Mouse (Mus musculus): Measurements from ENCODE around the gene Fam227a. TPM values are rescaled to one million over a fixed set of nuclear protein-coding genes. Genes with fewer than 3 reads are reported as not detected.

Fam227a gene
- total RNA-seq, 2 experiments from 2014 or later = 0.20 to 1.2 TPM

GRCm38 (mm10) chr15:79617135-79617534, 41.6 kb downstream of the Fam227a start:
- no peak for ATAC-seq (ENCODE audit: poor library complexity, severe bottlenecking)

- no peak for ATAC-seq (ENCODE audit: poor library complexity, severe bottlenecking)
These were observed 42.0 kb downstream of the Fam227a start for GRCm38 (mm10) chr15:79616729-79617128.

GRCm38 (mm10) chr15:79615501-79615900, 43.3 kb downstream of the Fam227a start:
- ATAC-seq (ENCODE audit: poor library complexity, severe bottlenecking) = no peak

GRCm38 (mm10) chr15:79609226-79609625, 49.5 kb downstream of the Fam227a start:
- ATAC-seq (ENCODE audit: poor library complexity, severe bottlenecking) = no peak

DNA sequence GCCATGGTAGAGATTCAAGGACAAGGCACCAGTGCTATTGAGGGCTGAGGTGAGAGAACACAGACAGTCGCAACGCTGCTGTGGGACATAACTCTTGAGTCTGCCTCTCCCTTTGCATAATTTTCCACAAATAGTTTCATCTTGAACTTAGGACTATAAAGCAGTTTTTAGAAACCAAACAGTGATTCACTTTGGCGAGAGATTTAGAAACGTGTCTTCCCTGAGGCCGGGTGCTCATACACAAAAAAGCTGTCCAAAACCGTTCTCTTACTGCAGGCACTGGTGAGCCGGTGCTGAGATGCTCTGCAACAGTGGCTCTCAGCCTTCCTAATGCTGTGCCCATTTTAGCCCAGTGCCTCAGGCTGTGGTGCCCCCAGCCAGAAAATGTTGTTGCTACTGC, 50.5 kb downstream of the Fam227a start:
- ATAC-seq (ENCODE audit: poor library complexity, severe bottlenecking) = no peak

- ATAC-seq (ENCODE audit: poor library complexity, severe bottlenecking) = no peak
These were observed 51.0 kb downstream of the Fam227a start for GRCm38 (mm10) chr15:79607757-79608156.

GRCm38 (mm10) chr15:79606161-79606560, 52.6 kb downstream of the Fam227a start:
- ATAC-seq (ENCODE audit: poor library complexity, severe bottlenecking) = no peak

DNA sequence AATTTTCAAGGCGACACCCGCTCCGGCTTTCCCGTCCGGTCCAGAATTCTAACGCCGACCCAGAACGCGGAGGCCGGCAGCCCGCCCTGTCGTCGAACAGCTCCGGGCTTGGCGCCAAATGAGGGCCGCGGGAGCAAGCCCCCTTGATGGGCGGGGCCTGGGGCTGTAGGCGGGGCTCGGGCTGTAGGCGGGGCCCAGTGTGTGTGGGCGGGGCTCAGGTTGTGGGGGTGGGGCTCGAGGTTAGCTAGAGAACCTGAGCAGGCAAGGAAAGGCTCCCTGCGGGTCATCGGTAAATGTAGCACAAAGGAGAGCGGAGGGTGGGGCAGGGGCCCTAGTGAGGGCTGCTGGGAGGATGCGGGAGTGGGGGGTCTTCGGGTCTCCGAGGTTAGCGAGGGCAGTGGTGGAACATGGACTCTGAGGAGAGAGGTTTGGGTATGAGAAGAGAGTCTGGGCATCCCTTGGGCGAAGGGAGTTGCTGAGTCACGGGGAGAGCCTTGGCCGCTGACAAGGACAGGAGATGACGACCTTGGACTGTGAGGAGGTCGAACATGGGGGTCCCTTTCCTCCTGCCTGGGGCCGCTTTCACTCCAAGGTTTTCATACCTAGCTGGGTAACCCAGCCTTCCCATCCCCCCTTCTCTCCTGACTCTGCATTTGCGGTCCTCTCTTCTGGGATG, 53.6 kb downstream of the Fam227a start, which contains the start of gene Dmc1:
Gene Dmc1, minus strand, starts transcription at position 120 of the 676 bp plus-strand sequence.
- peak; percentile 68 for ATAC-seq (ENCODE audit: poor library complexity, severe bottlenecking)

DNA sequence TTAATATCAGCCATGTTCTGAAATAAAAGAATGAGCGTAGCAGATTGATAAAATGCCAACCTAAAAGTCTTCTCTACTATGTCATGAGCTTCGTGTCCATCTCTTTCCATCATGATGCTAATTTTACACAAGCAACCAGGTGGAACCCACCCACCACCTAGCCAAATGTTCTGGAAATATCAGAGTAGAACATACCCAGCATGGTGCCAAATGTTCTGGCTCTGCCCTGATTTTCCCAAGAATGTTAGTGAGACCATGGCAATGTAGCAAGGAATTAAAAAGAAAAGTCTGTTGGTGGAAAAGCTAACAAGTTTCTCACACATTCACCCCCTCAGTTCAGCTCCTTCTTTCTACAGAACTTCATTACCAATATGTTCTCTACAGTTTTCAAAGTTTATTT, 58.6 kb downstream of the Fam227a start:
- no peak for ATAC-seq (ENCODE audit: poor library complexity, severe bottlenecking)

DNA sequence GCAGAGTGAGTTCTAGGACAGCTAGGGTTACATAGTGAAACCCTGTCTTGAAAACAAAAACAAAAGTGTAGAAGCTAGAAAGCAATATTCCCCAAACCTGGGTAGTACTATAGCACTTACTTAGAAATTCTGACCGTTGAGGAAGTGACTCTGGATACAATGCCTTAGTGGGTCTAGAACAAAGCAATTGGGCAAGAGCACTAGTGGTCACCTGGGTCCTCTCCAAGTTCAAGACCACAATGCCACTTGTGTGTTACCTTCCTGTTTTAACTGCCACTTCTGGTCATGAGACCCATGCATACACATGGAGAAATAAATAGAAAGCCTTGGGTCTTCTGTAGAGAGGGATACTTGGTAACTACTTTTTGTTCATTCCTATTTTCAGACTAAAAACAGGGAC, 60.0 kb downstream of the Fam227a start:
- no peak for ATAC-seq (ENCODE audit: poor library complexity, severe bottlenecking)

DNA sequence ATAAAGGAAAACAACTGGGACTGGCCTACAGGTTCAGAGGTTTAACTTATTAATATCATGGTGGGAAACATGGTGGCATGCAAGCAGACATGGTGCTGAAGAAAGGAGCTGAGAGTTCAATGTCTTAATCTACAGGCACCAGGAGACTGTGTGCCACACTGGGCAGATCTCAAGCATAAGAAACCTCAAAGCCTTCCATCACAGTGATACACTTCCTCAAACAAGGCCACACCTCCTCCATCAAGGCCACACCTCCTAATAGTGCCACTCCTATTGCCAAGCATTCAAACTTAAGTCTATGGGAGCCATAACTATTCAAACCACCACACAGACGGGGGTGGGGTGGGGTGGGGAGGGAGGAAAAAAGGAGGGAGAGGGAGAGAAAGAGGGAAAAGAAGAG, 77.2 kb downstream of the Fam227a start:
- no peak for ATAC-seq (ENCODE audit: poor library complexity, severe bottlenecking)

DNA sequence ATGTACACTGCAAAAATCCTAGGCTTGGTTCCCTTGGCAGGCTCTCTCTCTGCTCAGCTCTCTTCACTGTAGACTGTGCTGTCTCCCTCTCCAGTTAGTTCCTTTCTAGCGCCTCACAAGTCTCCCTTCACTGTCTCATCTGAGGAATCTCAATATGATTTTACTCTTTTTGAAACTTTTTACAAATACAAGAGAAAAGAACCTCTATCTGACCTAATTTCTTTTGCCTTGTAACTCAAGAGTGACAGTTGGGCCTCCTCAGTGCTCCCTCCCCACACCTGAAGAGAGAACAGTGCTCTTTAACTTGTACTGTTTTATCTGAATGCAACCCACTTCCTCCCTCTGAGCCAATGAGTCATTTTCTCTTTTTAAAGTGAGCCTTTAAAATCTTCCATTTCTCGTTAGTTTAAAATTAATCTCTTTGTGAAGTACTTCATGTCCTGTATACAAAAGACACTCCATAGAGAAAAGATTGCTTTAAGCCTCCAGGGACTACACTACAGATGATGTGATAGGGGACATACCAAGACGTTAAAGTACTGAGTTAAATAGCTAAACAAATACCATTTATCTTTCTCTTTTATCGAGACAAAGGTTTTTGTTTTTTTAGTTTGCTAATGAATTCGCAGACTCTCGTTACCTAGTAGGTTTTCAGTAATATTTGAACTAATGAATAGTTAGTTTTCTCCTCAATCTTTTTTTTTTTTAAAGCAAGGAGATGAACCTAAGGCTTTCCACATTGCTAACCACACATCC, 80.9 kb downstream of the Fam227a start:
- ATAC-seq (ENCODE audit: poor library complexity, severe bottlenecking) = no peak

GRCm38 (mm10) chr15:79576947-79577346, 81.8 kb downstream of the Fam227a start:
- no peak for ATAC-seq (ENCODE audit: poor library complexity, severe bottlenecking)

- ATAC-seq (ENCODE audit: poor library complexity, severe bottlenecking) = no peak
These were observed 83.1 kb downstream of the Fam227a start for GRCm38 (mm10) chr15:79575543-79576222.

DNA sequence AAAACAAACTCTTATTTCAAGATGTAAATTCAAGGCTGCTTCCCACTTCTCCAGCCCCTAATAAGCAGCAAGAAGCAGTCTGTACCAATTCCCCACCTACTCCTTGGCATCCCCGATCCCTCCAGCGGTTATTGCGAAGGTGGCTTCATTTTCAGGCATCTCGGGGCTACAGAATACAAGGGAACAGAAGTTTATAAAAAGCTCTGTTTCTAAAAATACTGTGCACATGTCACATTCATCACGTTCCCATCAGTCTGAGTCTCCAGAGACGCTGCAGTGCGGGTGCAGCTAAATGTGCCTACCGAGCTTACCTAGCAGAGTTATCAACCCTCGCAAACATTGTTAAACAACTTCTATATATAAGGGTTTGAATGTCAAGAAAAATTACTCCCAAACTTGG, 96.3 kb downstream of the Fam227a start:
- ATAC-seq (ENCODE audit: poor library complexity, severe bottlenecking) = no peak

DNA sequence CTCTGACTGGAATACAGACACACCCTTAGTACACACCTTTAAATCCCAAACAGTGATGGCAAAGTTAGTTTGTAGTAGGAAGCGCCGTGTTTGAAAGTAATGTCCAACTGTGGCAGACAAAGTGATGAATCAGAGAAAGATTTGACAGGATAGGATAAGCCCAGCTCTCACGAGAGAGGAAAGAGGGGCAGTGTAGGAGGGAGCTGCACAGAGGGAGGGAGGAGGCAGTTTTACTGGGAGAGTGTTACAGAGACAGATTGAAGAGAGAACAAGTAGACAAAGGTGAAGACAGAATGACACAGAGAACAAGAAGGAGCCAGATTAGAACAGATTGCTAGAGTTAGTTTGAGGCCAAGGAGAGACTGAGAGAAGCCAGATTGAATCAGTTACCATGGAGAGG, 99.1 kb downstream of the Fam227a start:
- ATAC-seq (ENCODE audit: poor library complexity, severe bottlenecking) = no peak

Other genes with a start within 250 kb of the Fam227a start
- 33.3 and 39.4 TPM in 2 replicates for gene Csnk1e, start 203.4 kb downstream of the Fam227a start, total RNA-seq (2015)
- 29.3 and 32.0 TPM in 2 replicates for gene Csnk1e, start 203.4 kb downstream of the Fam227a start, total RNA-seq (2017)
- not detected in 2 replicates for gene Kcnj4, start 153.7 kb downstream of the Fam227a start, total RNA-seq (2015)
- gene Kcnj4, start 153.7 kb downstream of the Fam227a start, total RNA-seq (2017) = not detected in 2 replicates
- not detected in 2 replicates for gene Kdelr3, start 142.5 kb downstream of the Fam227a start, total RNA-seq (2015)
- gene Kdelr3, start 142.5 kb downstream of the Fam227a start, total RNA-seq (2017) = not detected in 2 replicates
- 108 TPM in 2 replicates for gene Ddx17, start 112.2 kb downstream of the Fam227a start, total RNA-seq (2015)
- 146 and 163 TPM in 2 replicates for gene Ddx17, start 112.2 kb downstream of the Fam227a start, total RNA-seq (2017)
- 3.7 and 7.0 TPM in 2 replicates for gene Dmc1, start 53.8 kb downstream of the Fam227a start, total RNA-seq (2015)
- gene Dmc1, start 53.8 kb downstream of the Fam227a start, total RNA-seq (2017) = 5.1 and 5.3 TPM in 2 replicates
- gene Cby1, start 243 bp upstream of the Fam227a start, total RNA-seq (2015) = 9.9 and 12.9 TPM in 2 replicates
- gene Cby1, start 243 bp upstream of the Fam227a start, total RNA-seq (2017) = 45.0 and 52.0 TPM in 2 replicates
- 161 and 184 TPM in 2 replicates for gene Tomm22, start 11.9 kb upstream of the Fam227a start, total RNA-seq (2015)
- gene Tomm22, start 11.9 kb upstream of the Fam227a start, total RNA-seq (2017) = 81.2 and 82.1 TPM in 2 replicates
- 6.7 and 8.0 TPM in 2 replicates for gene Josd1, start 29.0 kb upstream of the Fam227a start, total RNA-seq (2015)
- 10.7 and 13.0 TPM in 2 replicates for gene Josd1, start 29.0 kb upstream of the Fam227a start, total RNA-seq (2017)
- 31.2 and 31.9 TPM in 2 replicates for gene Gtpbp1, start 31.9 kb upstream of the Fam227a start, total RNA-seq (2015)
- 36.8 and 56.8 TPM in 2 replicates for gene Gtpbp1, start 31.9 kb upstream of the Fam227a start, total RNA-seq (2017)
- gene Sun2, start 83.6 kb upstream of the Fam227a start, total RNA-seq (2015) = 53.6 and 54.4 TPM in 2 replicates
- gene Sun2, start 83.6 kb upstream of the Fam227a start, total RNA-seq (2017) = 129 and 161 TPM in 2 replicates
- gene Dnal4, start 118.9 kb upstream of the Fam227a start, total RNA-seq (2015) = 13.9 and 14.1 TPM in 2 replicates
- gene Dnal4, start 118.9 kb upstream of the Fam227a start, total RNA-seq (2017) = 9.6 and 12.3 TPM in 2 replicates
- 0.33 and 1.3 TPM in 2 replicates for gene Nptxr, start 145.8 kb upstream of the Fam227a start, total RNA-seq (2015)
- gene Nptxr, start 145.8 kb upstream of the Fam227a start, total RNA-seq (2017) = 0.44 and 0.49 TPM in 2 replicates
- gene Npcd, start 175.3 kb upstream of the Fam227a start, total RNA-seq (2015) = not detected in 2 replicates
- not detected in 2 replicates for gene Npcd, start 175.3 kb upstream of the Fam227a start, total RNA-seq (2017)
- gene Cbx6, start 175.7 kb upstream of the Fam227a start, total RNA-seq (2015) = 2.3 and 3.9 TPM in 2 replicates
- 3.5 and 6.7 TPM in 2 replicates for gene Cbx6, start 175.7 kb upstream of the Fam227a start, total RNA-seq (2017)
- gene Apobec3, start 232.7 kb upstream of the Fam227a start, total RNA-seq (2015) = 129 and 148 TPM in 2 replicates
- 124 and 125 TPM in 2 replicates for gene Apobec3, start 232.7 kb upstream of the Fam227a start, total RNA-seq (2017)

Data from megakaryocyte, adult 5-6 weeks (primary cell).